Mouse (Mus musculus) liver, embryonic 15.5 days (tissue): ENCODE results near the gene Fam102a. TPM values are rescaled to one million over a fixed set of nuclear protein-coding genes. Genes with fewer than 3 reads are reported as not detected.

Experiments
- ATAC-seq: fragments of 200-750 bp; cut with Nextera tagmentation; 2 replicates; pipeline ENCODE4 v1.8.0; 2017; ENCODE audit warnings: moderate number of reproducible peaks, mild to moderate bottlenecking, moderate library complexity; ENCODE audit not compliant: insufficient read depth
- H3K27ac ChIP-seq: fragments of 300-500 bp; sonication (generic); replicated peaks from 2 replicates; pipeline ENCODE4 v1.5.1; 2015; ENCODE audit warnings: mild to moderate bottlenecking, inconsistent platforms
- H3K27me3 ChIP-seq: fragments of 300-500 bp; sonication (generic); 2 replicates; pipeline ENCODE4 v1.6.1; 2015; ENCODE audit warnings: mild to moderate bottlenecking, inconsistent platforms
- H3K36me3 ChIP-seq: fragments of 300-500 bp; sonication (generic); replicated peaks from 2 replicates; pipeline ENCODE4 v1.6.1; 2015; ENCODE audit warnings: moderate library complexity, mild to moderate bottlenecking, inconsistent platforms
- H3K4me1 ChIP-seq: fragments of 300-500 bp; sonication (generic); replicated peaks from 2 replicates; pipeline ENCODE4 v1.6.1; 2015; ENCODE audit warnings: inconsistent platforms
- H3K4me2 ChIP-seq: fragments of 300-500 bp; sonication (generic); 2 replicates; pipeline ENCODE4 v1.6.1; 2015; ENCODE audit warnings: moderate library complexity, mild to moderate bottlenecking, inconsistent platforms
- H3K4me3 ChIP-seq: fragments of 300-500 bp; sonication (generic); replicated peaks from 2 replicates; pipeline ENCODE4 v1.5.1; 2015; ENCODE audit warnings: mild to moderate bottlenecking, inconsistent platforms
- H3K9ac ChIP-seq: fragments of 300-500 bp; sonication (generic); 2 replicates; pipeline ENCODE4 v1.6.1; 2015; ENCODE audit warnings: moderate library complexity, mild to moderate bottlenecking, inconsistent platforms
- H3K9me3 ChIP-seq: fragments of 300-500 bp; sonication (generic); replicated peaks from 2 replicates; pipeline ENCODE4 v1.6.1; 2016; ENCODE audit warnings: inconsistent platforms
- WGBS: fragments of 180-500 bp; shearing (Covaris S2); methylation state at CpG from one replicate; pipeline ENCODE4 v1.1.7; 2015; ENCODE audit warnings: mixed read lengths; ENCODE audit not compliant: insufficient replicate concordance; 5-methylcytosine and 5-hydroxymethylcytosine counted together
- polyA plus RNA-seq: library from polyadenylated mRNA; unstranded; fragments of >200 nt; fragmentation: Nextera tagmentation; extraction: Ambion mirVana; gene quantifications from 2 replicates; pipeline ENCODE4 v1.2.1, GENCODE M21; 2015

The Fam102a gene
- polyA plus RNA-seq, 1 experiment from 2014 or later: 1.3 TPM

GRCm38 (mm10) chr2:32547380-32547779 lies 12.2 kb downstream of the Fam102a start:
- no peak for ATAC-seq
- WGBS: 70% methylated on average over 5 of the region's 5 CpGs
- Histone ChIP-seq H3K27ac (no peak overlapping the region), H3K4me1 (peaks cover 5% of the 10 kb centered on the region), H3K9me3 (no peaks in the 10 kb centered on the region), H3K9ac (no peak overlapping the region), H3K27me3 (no peaks in the 10 kb centered on the region), H3K36me3 (no peaks in the 10 kb centered on the region), H3K4me2 (no peak overlapping the region), H3K4me3 (no peak overlapping the region)

- no peaks in the 10 kb centered on the region for H3K36me3 ChIP-seq
- ATAC-seq: no peak
- H3K9ac ChIP-seq: no peak overlapping the region
- H3K9me3 ChIP-seq: no peaks in the 10 kb centered on the region
- H3K4me1 ChIP-seq: peaks cover 5% of the 10 kb centered on the region
- H3K4me2 ChIP-seq: no peak overlapping the region
- no peak overlapping the region for H3K4me3 ChIP-seq
- H3K27me3 ChIP-seq: no peaks in the 10 kb centered on the region
- 51% methylated on average over 7 of the region's 7 CpGs for WGBS
- no peak overlapping the region for H3K27ac ChIP-seq
Observed at GRCm38 (mm10) chr2:32547964-32548739, 13.0 kb downstream of the Fam102a start.

- H3K9ac ChIP-seq: no peak overlapping the region
- H3K27ac ChIP-seq: no peak overlapping the region
- 76% methylated on average over 9 of the region's 9 CpGs for whole genome bisulfite sequencing
- no peaks in the 10 kb centered on the region for H3K36me3 ChIP-seq
- ATAC-seq: no peak
- H3K27me3 ChIP-seq: no peaks in the 10 kb centered on the region
- no peak overlapping the region for H3K4me3 ChIP-seq
- H3K9me3 ChIP-seq: no peaks in the 10 kb centered on the region
- H3K4me2 ChIP-seq: no peak overlapping the region
- H3K4me1 ChIP-seq: peaks cover 9% of the 10 kb centered on the region
Observed at GRCm38 (mm10) chr2:32549171-32549570, 14.0 kb downstream of the Fam102a start.

GRCm38 (mm10) chr2:32549764-32550163 lies 14.6 kb downstream of the Fam102a start:
- peaks cover 9% of the 10 kb centered on the region for H3K4me1 ChIP-seq
- H3K4me3 ChIP-seq: no peak overlapping the region
- no peak overlapping the region for H3K4me2 ChIP-seq
- H3K9ac ChIP-seq: no peak overlapping the region
- H3K9me3 ChIP-seq: no peaks in the 10 kb centered on the region
- ATAC-seq: no peak
- no peaks in the 10 kb centered on the region for H3K36me3 ChIP-seq
- WGBS: 52% methylated on average over 6 of the region's 6 CpGs
- H3K27ac ChIP-seq: no peak overlapping the region
- no peaks in the 10 kb centered on the region for H3K27me3 ChIP-seq

GRCm38 (mm10) chr2:32551236-32551635 lies 16.1 kb downstream of the Fam102a start:
- no peak for ATAC-seq
- Histone ChIP-seq H3K9ac (no peak overlapping the region), H3K4me3 (no peak overlapping the region), H3K9me3 (no peaks in the 10 kb centered on the region), H3K27ac (no peak overlapping the region), H3K4me2 (no peak overlapping the region), H3K27me3 (no peaks in the 10 kb centered on the region), H3K4me1 (peaks cover 12% of the 10 kb centered on the region), H3K36me3 (no peaks in the 10 kb centered on the region)
- WGBS: 75% methylated on average over 5 of the region's 5 CpGs

GRCm38 (mm10) chr2:32553592-32554148 lies 18.5 kb downstream of the Fam102a start:
- WGBS: 20% methylated on average over 7 of the region's 7 CpGs
- 0 out of 2 replicates have a peak, but pooled peaks cover 7% of the 10 kb centered on the region for H3K4me1 ChIP-seq
- H3K4me2 ChIP-seq: no peak overlapping the region
- H3K27ac ChIP-seq: no peak overlapping the region
- no peak overlapping the region for H3K4me3 ChIP-seq
- no peaks in the 10 kb centered on the region for H3K9me3 ChIP-seq
- no peaks in the 10 kb centered on the region for H3K27me3 ChIP-seq
- ATAC-seq: no peak
- H3K36me3 ChIP-seq: no peaks in the 10 kb centered on the region
- no peak overlapping the region for H3K9ac ChIP-seq

GRCm38 (mm10) chr2:32555484-32555883 lies 20.4 kb downstream of the Fam102a start:
- no peak for ATAC-seq
- Histone ChIP-seq H3K4me1 (peaks cover 17% of the 10 kb centered on the region), H3K4me2 (no peak overlapping the region), H3K9ac (no peak overlapping the region), H3K36me3 (no peaks in the 10 kb centered on the region), H3K9me3 (no peaks in the 10 kb centered on the region), H3K27ac (no peak overlapping the region), H3K27me3 (no peaks in the 10 kb centered on the region), H3K4me3 (no peak overlapping the region)
- WGBS: 43% methylated on average over 4 of the region's 4 CpGs

- 40% methylated on average over 7 of the region's 7 CpGs for WGBS
- Histone ChIP-seq H3K27ac (no peak overlapping the region), H3K4me1 (peaks cover 20% of the 10 kb centered on the region), H3K4me3 (no peak overlapping the region), H3K36me3 (no peaks in the 10 kb centered on the region), H3K9ac (no peak overlapping the region), H3K4me2 (no peak overlapping the region), H3K9me3 (no peaks in the 10 kb centered on the region), H3K27me3 (no peaks in the 10 kb centered on the region)
- no peak for ATAC-seq
Observed at GRCm38 (mm10) chr2:32556019-32556418, 20.9 kb downstream of the Fam102a start.

- Histone ChIP-seq H3K4me3 (no peak overlapping the region), H3K9ac (no peak overlapping the region), H3K27ac (no peak overlapping the region), H3K4me1 (peaks cover 16% of the 10 kb centered on the region), H3K27me3 (no peaks in the 10 kb centered on the region), H3K9me3 (no peaks in the 10 kb centered on the region), H3K4me2 (no peak overlapping the region), H3K36me3 (no peaks in the 10 kb centered on the region)
- 68% methylated on average over 5 of the region's 5 CpGs for WGBS
- no peak for ATAC-seq
Observed at GRCm38 (mm10) chr2:32559570-32559969, 24.4 kb downstream of the Fam102a start.

- H3K4me1 ChIP-seq: peaks cover 7% of the 10 kb centered on the region
- H3K27me3 ChIP-seq: no peaks in the 10 kb centered on the region
- no peaks in the 10 kb centered on the region for H3K36me3 ChIP-seq
- no peak overlapping the region for H3K9ac ChIP-seq
- no peak overlapping the region for H3K4me3 ChIP-seq
- no peak overlapping the region for H3K27ac ChIP-seq
- no peak overlapping the region for H3K4me2 ChIP-seq
- H3K9me3 ChIP-seq: no peaks in the 10 kb centered on the region
- ATAC-seq: no peak
- WGBS: 24% methylated on average over 4 of the region's 4 CpGs
Observed at GRCm38 (mm10) chr2:32566536-32567063, 31.5 kb downstream of the Fam102a start.

GRCm38 (mm10) chr2:32568149-32568548 lies 33.0 kb downstream of the Fam102a start:
- no peak overlapping the region for H3K9ac ChIP-seq
- no peak overlapping the region for H3K27ac ChIP-seq

More at GRCm38 (mm10) chr2:32568149-32568548, 33.0 kb downstream of the Fam102a start:
- 50% methylated on average over 5 of the region's 5 CpGs for WGBS
- no peak for ATAC-seq
- Histone ChIP-seq H3K27me3 (no peaks in the 10 kb centered on the region), H3K9me3 (no peaks in the 10 kb centered on the region), H3K36me3 (peaks cover 11% of the 10 kb centered on the region; the same call in 1 of the 2 replicates), H3K4me2 (no peak overlapping the region), H3K4me1 (peaks cover 19% of the 10 kb centered on the region), H3K4me3 (no peak overlapping the region)
